1 mouse cellular context compared by ENCODE assay signal in the genomic region with DNA sequence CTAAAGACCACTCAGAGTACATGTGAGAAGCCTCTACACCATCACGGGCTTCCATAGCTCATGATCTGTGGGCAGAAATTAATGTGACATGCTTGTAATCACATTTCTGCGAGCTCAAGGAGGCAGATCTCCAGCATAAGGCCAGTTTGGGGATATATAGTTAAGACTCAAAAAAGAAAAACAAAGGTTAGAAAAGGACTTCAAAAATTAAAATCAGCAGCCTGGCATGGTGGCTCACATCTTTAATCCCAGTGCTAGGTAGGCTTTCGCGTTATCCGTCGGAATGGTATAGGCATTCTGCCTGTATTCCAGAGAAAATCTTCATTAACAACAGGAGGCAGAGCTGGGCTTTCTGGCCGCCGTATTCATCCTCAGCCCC.
TF ChIP-seq lines count a peak whose summit lies in the region.

No protein-coding gene starts in this region.

TF ChIP-seq in CH12.LX, 34 proteins besides CTCF, POLR2A, EP300 and RAD21 (continued from another document):
- TF ChIP-seq SMC3 (IDR thresholded peaks at IDR 0.05; ENCODE audit: low read depth, low read length) (no peak), MXI1 (IDR thresholded peaks at IDR 0.05; ENCODE audit: low read depth, low read length) (no peak), MYC (IDR thresholded peaks at IDR 0.05; ENCODE audit: low read depth, low read length) (no peak), MEF2A (IDR thresholded peaks at IDR 0.05; ENCODE audit: borderline replicate concordance, low read depth, low read length) (no peak), ETS1 (conservative IDR thresholded peaks at IDR 0.05; ENCODE audit: low read depth, low read length) (no peak), TBP (conservative IDR thresholded peaks at IDR 0.05; ENCODE audit: low read depth, low read length) (no peak), ZNF384 (IDR thresholded peaks at IDR 0.05; ENCODE audit: low read depth, low read length) (no peak), JUN (IDR thresholded peaks at IDR 0.05; ENCODE audit: insufficient read depth, low read depth, low read length) (no peak), USF2 (conservative IDR thresholded peaks at IDR 0.05; ENCODE audit: low read depth, low read length) (no peak), ZMIZ1 (IDR thresholded peaks at IDR 0.05; ENCODE audit: low read depth, low read length) (no peak), JUND (conservative IDR thresholded peaks at IDR 0.05; ENCODE audit: low read depth, low read length) (no peak), ELF1 (IDR thresholded peaks at IDR 0.05; ENCODE audit: low read depth, low read length) (no peak), HCFC1 (IDR thresholded peaks at IDR 0.05; ENCODE audit: low read depth, low read length) (no peak), ZKSCAN1 (IDR thresholded peaks at IDR 0.05; ENCODE audit: borderline replicate concordance, low read depth, low read length) (no peak), KAT2A (IDR thresholded peaks at IDR 0.05; ENCODE audit: insufficient replicate concordance, low read length) (no peak), CHD2 (IDR thresholded peaks at IDR 0.05; ENCODE audit: low read length) (no peak)
